Mouse (Mus musculus): ENCODE measurements around the gene Clybl. TPM values are rescaled to one million over a fixed set of nuclear protein-coding genes. Genes with fewer than 3 reads are reported as not detected.
A peak's percentile ranks its signal among the peaks of the same experiment; 100 is the strongest.

Clybl gene
- total and polyA plus RNA-seq, 3 experiments = 13.4 to 36.6 TPM; not detected in 1

DNA sequence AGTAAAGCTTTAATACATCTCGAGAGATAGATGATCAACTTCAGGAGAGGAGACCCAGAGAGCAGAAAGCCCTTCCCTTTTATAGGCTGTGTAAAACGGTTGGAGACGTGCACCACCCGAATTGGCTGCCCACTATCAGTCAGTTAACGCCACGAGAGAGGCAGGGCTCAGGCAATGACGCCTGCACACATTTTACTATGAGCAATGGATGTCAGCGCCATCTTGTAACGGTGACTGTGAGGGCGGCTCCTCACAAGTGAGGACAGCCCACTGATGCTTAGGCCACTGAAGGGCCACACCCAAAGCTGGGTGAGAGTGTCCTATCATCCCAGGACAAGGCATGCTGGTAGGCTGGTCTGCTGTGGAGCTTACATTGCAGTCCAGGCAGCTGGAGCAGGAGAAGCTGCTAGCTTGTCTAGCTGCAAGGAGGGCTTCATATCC, 41.5 kb downstream of the Clybl start (continued):
- TF ChIP-seq BHLHE40 (IDR thresholded peaks at IDR 0.05; ENCODE audit: borderline replicate concordance, low read depth, low read length) = no peak
- peak; percentile 56 for TF ChIP-seq GATA1 (IDR thresholded peaks at IDR 0.05; ENCODE audit: low read depth, low read length)

DNA sequence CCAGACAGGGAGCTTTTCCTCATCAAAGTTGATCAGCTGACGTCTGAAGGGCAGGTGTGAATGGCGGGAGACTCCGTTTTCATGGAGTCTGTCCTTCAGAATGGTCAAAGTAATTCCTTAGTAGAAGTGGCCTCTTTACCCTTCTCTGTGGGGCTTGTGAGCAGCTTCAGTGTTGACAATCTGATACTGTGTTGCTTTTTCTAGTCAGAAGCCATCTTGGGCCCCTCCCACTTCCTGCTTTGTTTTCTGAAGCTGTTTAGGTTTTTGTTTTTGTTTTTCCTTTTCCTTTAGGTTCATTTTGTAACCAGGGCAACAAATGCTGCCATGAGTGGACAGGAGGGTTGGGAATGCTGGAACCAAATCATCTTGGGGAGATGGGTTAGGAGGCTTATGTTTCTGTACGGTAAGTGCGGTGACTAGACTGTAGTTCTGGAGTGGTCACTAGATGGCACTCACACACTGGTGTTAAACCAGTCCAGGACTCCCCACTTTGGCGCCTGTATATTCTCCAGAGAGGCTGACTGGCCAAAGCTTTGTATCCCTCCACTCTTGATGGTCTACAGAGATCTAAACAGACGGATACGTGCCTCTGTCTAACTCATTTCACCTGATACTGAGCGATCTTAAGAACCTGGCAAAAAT, 42.1 kb downstream of the Clybl start:
- TF ChIP-seq RAD21 (IDR thresholded peaks at IDR 0.05; ENCODE audit: low read depth, low read length) (peak; percentile 91), BHLHE40 (IDR thresholded peaks at IDR 0.05; ENCODE audit: borderline replicate concordance, low read depth, low read length) (no peak), ZKSCAN1 (IDR thresholded peaks at IDR 0.05; ENCODE audit: low read depth, low read length) (no peak), USF1 (IDR thresholded peaks at IDR 0.05; ENCODE audit: low read depth, low read length) (no peak; the same call in 1 of the 2 replicates), USF2 (IDR thresholded peaks at IDR 0.05; ENCODE audit: borderline replicate concordance in 1 of 2, insufficient read depth in 1 of 2, low read depth in 1 of 2, low read length in 2 of 2) (no peak), ZC3H11A (IDR thresholded peaks at IDR 0.05; ENCODE audit: low read depth, low read length) (peak; percentile 60), CTCF (IDR thresholded peaks at IDR 0.05 in 2 of 3, conservative IDR thresholded peaks at IDR 0.05 in 1 of 3; ENCODE audit: control insufficient read depth in 1 of 3, insufficient read depth in 1 of 3, low read depth in 2 of 3, low read length in 3 of 3, poor library complexity in 1 of 3, severe bottlenecking in 1 of 3) (peak; percentile 75 to 85 (median 75)), GABPA (IDR thresholded peaks at IDR 0.05; ENCODE audit: low read depth, low read length) (no peak), EP300 (IDR thresholded peaks at IDR 0.05; ENCODE audit: low read depth in 1 of 2, low read length in 2 of 2) (no peak; a peak in 1 of 4 replicates), ELF1 (IDR thresholded peaks at IDR 0.05; ENCODE audit: low read depth, low read length) (peak; percentile 53; the same call in 1 of the 2 replicates), MAZ (IDR thresholded peaks at IDR 0.05; ENCODE audit: low read depth, low read length) (no peak; the same call in 1 of the 2 replicates), POLR2A (IDR thresholded peaks at IDR 0.05; ENCODE audit: control insufficient read depth in 1 of 2, insufficient read depth in 1 of 2, low read depth in 1 of 2, low read length in 2 of 2, poor library complexity in 1 of 2) (0 out of 4 replicates have a peak, but pooled peaks of 1 of the 2 experiments have one; percentile 15), HCFC1 (IDR thresholded peaks at IDR 0.05; ENCODE audit: low read depth, low read length) (no peak; the same call in 1 of the 2 replicates), SMC3 (IDR thresholded peaks at IDR 0.05; ENCODE audit: low read depth, low read length) (peak; percentile 67), MAFK (IDR thresholded peaks at IDR 0.05; ENCODE audit: borderline replicate concordance, low read depth, low read length) (no peak), POLR2AphosphoS2 (IDR thresholded peaks at IDR 0.05; ENCODE audit: low read length) (no peak), ZNF384 (IDR thresholded peaks at IDR 0.05; ENCODE audit: low read depth, low read length) (no peak), TBP (IDR thresholded peaks at IDR 0.05; ENCODE audit: low read depth, low read length) (peak; percentile 38; the same call in 1 of the 2 replicates), CHD2 (IDR thresholded peaks at IDR 0.05; ENCODE audit: low read length) (no peak)
- Histone ChIP-seq H3K27ac (ENCODE audit: control insufficient read depth, low read depth, low read length) (peak overlapping the region; percentile 95), H3K4me1 (ENCODE audit: control insufficient read depth in 1 of 2, insufficient read depth in 2 of 2, low read length in 2 of 2) (peaks cover 17 to 25% of the 10 kb centered on the region in 2 experiments), H3K4me3 (ENCODE audit: control insufficient read depth in 1 of 2, insufficient read depth in 1 of 2, low read depth in 2 of 2, low read length in 2 of 2) (peak overlapping the region; percentile 66 to 69), H3K27me3 (ENCODE audit: control insufficient read depth in 1 of 2, insufficient read depth in 2 of 2, low read length in 2 of 2) (no peaks in the 10 kb centered on the region), H3K9me3 (replicated peaks; ENCODE audit: insufficient read depth, low read length) (no peaks in the 10 kb centered on the region), H3K79me2 (ENCODE audit: control insufficient read depth, insufficient read depth, low read length, poor library complexity) (no peaks in the 10 kb centered on the region; the same call in 1 of the 2 replicates), H3K9ac (ENCODE audit: control insufficient read depth, low read depth, low read length, poor library complexity, severe bottlenecking) (peak overlapping the region; percentile 75), H3K36me3 (ENCODE audit: control insufficient read depth in 1 of 2, insufficient read depth in 2 of 2, low read length in 2 of 2) (peaks cover 0 to 18% of the 10 kb centered on the region in 2 experiments; a peak in 2 of 4 replicates)
- peak; percentile 93 for DNase-seq (ENCODE audit: low read depth, low spot score)
